Mouse (Mus musculus) G1E (cell line): ENCODE data around the gene Aen.

Experiments
- CTCF ChIP-seq: IDR thresholded peaks from 2 replicates; pipeline ENCODE4 v1.5.1; 2012; ENCODE audit warnings: low read depth, low read length, inconsistent platforms, mixed read lengths
- POLR2AphosphoS5 ChIP-seq: IDR thresholded peaks from 2 replicates; pipeline ENCODE4 v1.6.1; 2012; ENCODE audit warnings: low read depth, low read length, inconsistent platforms; ENCODE audit not compliant: insufficient replicate concordance

DNA sequence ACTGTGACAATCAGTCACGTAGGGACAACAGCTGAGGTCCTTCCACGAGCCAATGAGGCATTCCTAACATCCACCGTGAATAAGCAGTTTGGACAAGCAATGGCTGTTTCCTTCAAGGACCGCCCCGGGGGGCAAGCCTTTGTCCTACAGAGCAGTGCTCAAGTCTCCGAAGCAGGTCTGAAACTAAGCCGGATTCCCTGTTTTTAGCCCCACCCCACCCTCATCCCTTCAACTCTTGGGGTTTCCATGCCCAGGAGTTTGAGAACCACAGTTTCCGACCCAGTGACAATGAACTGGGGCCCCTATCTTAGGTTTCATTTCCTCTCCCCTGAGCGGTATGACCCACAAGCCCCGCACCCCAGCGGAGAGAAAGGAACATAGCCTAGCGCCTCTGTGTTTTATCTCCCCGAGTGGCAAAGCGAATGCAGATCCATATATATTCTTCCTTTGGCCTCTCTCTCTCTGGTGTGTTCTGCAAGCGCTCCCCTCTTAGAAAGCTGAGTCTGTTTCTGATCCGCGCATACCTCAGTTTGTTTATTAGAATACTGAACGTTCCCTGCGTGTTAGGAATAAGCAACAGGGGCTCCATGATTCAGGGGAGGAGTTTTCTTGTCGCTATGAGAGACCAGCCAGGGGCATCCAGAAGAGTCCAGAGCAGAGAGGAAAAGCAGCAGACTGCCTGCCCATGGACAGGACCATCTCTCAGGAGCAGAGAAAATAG lies 16.8 kb downstream of the Aen start:
- TF ChIP-seq CTCF (no peak), POLR2AphosphoS5 (no peak)
